Mouse (Mus musculus) left cerebral cortex, postnatal 36 days (tissue): ENCODE data around the gene Slamf7. TPM values are rescaled to one million over a fixed set of nuclear protein-coding genes. Genes with fewer than 3 reads are reported as not detected.

Source experiments
- DNase-seq, 2 experiments: peaks; one replicate each; pipeline ENCODE4 v3.0.0; 2021 to 2022; ENCODE audit warnings: low spot score in 2 of 2, mixed read lengths in 1 of 2
- intact Hi-C: fragments of 180-260 bp; cut with DNase I; formaldehyde crosslinking; loops from one replicate; pipeline ENCODE4 v1.15.1; 2025
- total RNA-seq, 2 experiments: library from RNA; stranded (reverse); gene quantifications; 2 replicates each; pipeline ENCODE4 v1.2.3; 2021

Gene Slamf7
- total RNA-seq, 2 experiments from 2014 or later, result not detected

GRCm38 (mm10) chr1:171643612-171644011 is 9.2 kb downstream of the Slamf7 start:
- intact Hi-C loops, result no loop called here
- DNase-seq, result no peak

DNA sequence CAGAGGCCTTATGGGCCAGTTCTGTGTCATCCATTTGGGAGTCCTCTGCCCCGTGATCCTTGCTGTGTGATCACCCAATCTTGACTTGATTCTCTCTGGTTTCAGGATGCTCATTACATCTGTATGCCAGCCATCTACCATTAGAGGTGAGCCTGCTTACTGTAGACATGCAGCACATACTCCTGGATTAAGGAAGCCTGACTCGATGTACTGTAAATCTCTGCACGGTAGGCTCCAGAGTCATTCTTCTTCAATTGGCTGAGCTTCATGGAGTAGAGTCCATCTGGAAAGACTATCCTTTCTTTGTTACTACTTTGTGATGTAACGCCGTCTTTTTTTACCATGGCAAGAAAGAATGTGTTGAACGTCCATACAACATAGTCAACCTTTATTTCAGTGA is 12.0 kb downstream of the Slamf7 start:
- no peak for DNase-seq
- intact Hi-C loops, result no loop called here

GRCm38 (mm10) chr1:171638686-171639085 is 14.1 kb downstream of the Slamf7 start:
- intact Hi-C loops, result no loop called here
- no peak for DNase-seq

DNA sequence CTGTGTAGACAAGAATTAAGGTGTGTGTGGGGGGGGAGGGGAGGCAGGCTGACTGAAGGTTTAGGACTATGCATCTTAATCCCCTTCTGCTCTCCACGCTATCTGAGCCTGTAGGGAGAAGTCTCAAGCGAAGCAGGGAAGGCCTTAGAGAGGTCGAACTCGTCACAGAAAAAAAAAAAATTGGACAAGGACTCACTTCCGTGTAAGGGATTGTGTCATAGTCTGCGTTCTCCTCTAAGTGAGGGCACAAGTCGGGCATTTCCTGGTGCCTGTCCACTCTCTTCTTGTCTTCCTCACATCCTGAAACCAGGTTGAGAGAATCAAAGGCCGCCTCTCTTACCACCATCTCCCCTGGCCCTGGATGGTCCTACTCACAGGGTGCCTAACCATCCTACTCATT is 15.7 kb downstream of the Slamf7 start:
- intact Hi-C loops, result no loop called here

DNA sequence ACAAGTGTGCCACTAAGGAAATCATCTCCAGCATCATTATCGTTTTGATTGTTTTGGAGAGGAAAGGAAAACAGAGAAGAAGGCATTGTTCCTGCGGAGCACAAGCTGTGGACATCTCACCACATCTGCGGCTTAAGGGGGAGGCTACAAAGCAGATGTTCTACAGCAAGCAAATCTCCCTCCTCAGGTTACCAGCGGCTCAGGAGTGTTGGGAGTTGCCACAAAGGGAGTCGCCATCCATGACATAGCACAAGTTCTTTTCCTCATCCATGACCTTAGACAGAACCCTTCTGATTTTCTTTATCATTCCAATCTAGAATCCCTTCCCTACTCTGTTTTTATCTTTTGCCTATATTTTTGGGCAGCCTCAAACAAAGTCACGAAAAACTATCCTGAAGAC is 17.1 kb downstream of the Slamf7 start:
- intact Hi-C loops, result no loop called here
- no peak for DNase-seq

More for the DNA sequence above, 15.7 kb downstream of the Slamf7 start:
- DNase-seq, result no peak

- no peak for DNase-seq
- intact Hi-C loops, result no loop called here
Observed at GRCm38 (mm10) chr1:171631447-171631846, 21.4 kb downstream of the Slamf7 start.

- no peak for DNase-seq
- intact Hi-C loops, result no loop called here
Observed at GRCm38 (mm10) chr1:171630912-171631311, 21.9 kb downstream of the Slamf7 start.

GRCm38 (mm10) chr1:171630041-171630440 is 22.8 kb downstream of the Slamf7 start:
- DNase-seq, result no peak
- intact Hi-C loops, result no loop called here

DNA sequence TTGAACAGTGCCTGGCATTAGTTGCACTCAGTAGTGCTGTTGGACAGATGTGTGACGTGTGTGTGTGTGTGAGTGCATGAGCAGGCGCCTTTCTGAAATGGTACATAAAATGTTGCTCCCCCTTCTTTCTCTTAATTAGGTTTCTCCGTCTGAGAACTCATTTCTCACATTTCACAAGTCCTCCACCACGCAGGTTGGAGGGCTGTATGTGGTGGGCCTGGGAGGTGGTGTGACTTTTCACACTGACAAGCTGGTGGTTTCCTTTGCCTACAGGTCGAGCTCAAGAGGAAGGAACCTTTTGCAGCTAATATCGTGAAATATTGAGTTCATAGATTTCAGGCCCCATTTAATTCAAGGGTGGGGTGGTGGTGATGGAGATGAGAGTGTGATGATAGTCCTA is 23.7 kb downstream of the Slamf7 start:
- no peak for DNase-seq
- intact Hi-C loops, result no loop called here

GRCm38 (mm10) chr1:171627801-171628200 is 25.0 kb downstream of the Slamf7 start:
- no peak for DNase-seq
- intact Hi-C loops, result no loop called here

DNA sequence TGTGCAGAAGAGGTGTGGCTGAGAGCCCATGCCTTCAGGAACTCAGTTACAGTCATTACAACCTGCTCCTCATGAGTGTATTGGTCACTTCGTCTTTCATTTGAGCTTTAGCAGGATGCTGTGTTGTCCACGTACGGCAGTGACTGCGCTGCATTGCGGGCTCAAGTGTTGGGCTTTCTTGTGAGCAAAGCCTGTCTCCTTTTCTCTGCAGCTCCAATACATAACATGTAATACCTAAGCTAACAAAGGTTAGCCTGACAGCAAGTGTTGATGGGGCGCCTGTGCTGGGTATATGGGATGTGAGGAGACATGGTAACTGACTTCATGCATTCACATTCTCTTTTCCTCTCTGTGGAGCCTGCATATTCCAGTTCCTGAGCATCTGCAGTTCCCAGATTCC is 32.7 kb downstream of the Slamf7 start:
- intact Hi-C loops, result no loop called here

GRCm38 (mm10) chr1:171619645-171620044 is 33.2 kb downstream of the Slamf7 start:
- intact Hi-C loops, result no loop called here
- DNase-seq, result no peak

More for the DNA sequence above, 32.7 kb downstream of the Slamf7 start:
- no peak for DNase-seq

DNA sequence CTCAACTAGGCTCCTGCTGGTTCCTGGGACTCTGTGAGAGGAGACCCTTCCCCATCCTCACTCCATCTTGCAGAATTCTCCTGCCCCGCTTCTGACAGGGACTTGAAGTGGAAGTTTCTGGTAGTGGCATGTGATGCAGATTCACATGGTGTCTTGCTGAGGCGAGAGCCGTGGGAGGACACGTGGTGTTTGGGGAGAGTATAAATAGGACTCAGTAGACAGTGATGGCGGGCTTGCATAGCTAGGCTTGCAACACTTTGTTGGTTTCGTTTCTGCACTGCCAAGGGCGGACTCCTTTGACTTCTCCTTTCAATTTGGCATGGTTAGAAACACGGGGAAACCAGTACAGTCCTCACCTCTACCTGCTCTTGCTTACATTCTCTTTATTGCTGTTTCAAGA is 33.8 kb downstream of the Slamf7 start:
- DNase-seq, result peak in 1 of 2 experiments; percentile 22
- intact Hi-C loops, result no loop called here

GRCm38 (mm10) chr1:171616881-171617515 is 35.8 kb downstream of the Slamf7 start:
- DNase-seq, result no peak
- intact Hi-C loops, result no loop called here

GRCm38 (mm10) chr1:171613962-171614361 is 38.9 kb downstream of the Slamf7 start:
- DNase-seq, result no peak
- intact Hi-C loops, result loop anchor here (1.0 kb wide), 1 partner anchor 111 kb away; the partner anchor contains the start of gene Alyref2

- intact Hi-C loops, result no loop called here
- no peak for DNase-seq
Observed at GRCm38 (mm10) chr1:171610781-171611180, 42.1 kb downstream of the Slamf7 start.

- DNase-seq, result no peak
Observed at GRCm38 (mm10) chr1:171610026-171610425, 42.8 kb downstream of the Slamf7 start.

DNA sequence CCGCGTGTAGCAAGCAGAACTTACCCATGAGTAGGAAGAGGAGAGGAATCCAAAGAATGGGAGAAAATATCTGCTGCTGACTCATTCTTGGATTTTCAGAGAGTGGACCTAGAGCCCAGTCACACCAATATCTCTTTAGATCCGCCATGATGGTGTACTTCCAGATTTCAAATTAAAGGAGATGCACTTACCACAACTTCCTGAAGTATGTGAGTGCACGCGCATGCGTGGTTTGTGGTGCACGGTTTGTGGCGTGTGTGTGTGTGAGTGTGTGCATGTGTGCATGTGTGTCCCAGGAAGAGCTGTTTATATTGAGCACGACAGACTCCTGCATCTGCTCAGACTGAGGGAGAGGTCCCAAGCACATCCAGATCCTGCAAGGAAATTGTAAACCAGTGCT is 45.7 kb downstream of the Slamf7 start, which contains the start of gene Ly9:
Gene Ly9 (minus strand): TSS at position 235 of the 400 bp plus-strand sequence.
- intact Hi-C loops, result no loop called here
- no peak for DNase-seq

More at GRCm38 (mm10) chr1:171610026-171610425, 42.8 kb downstream of the Slamf7 start:
- intact Hi-C loops, result no loop called here

DNA sequence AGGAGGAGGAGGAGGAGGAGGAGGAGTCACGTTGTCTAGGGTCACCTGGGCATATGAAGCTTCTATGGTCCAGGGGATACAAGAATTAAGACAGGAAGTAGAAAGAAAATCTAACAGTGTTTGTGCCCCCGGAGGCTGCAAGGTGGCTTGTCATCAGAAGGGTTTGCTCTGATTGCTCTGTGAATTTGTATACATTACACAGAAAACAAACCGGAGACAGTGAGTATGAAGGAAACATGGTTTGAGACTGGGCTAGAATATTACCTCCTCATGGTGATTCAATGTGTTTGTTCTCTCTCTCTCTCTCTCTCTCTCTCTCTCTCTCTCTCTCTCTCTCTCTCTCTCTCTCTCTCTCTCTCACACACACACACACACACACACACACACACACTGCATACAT is 46.2 kb downstream of the Slamf7 start:
- intact Hi-C loops, result no loop called here
- no peak for DNase-seq

GRCm38 (mm10) chr1:171604686-171605085 is 48.1 kb downstream of the Slamf7 start:
- DNase-seq, result no peak
- intact Hi-C loops, result no loop called here

DNA sequence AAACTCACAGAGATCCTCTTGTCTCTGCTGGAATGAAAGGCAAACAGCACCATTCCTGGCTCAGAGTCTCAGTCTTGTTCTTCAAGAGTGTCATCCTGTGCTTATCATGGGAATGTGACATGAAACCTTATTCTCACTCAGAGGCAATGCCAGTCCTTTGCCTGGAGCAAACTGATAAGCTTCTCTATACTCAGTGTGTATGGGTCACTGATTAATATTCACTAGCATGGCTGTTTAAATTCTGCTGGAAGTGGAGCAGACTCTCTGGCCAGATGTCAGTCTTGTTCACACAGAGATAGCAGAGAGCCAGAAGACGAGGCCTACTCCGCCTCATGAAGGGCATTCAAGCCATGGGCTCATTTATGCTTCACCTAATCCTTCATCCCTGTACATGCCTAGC is 68.3 kb downstream of the Slamf7 start:
- no peak for DNase-seq
- intact Hi-C loops, result no loop called here
